Mouse (Mus musculus) thymus, adult 18-20 months (tissue): Measurements from ENCODE around the gene Krtap4-8.
"Not testable (repeated sequence)": the region's sequence is repeated elsewhere in the genome, so short reads cannot be mapped to it uniquely, and the experiment has no call there.

ENCODE experiments used
- DNase-seq, 2 experiments: peaks; one replicate each; pipeline ENCODE4 v3.0.0; 2022; ENCODE audit warnings: mixed read lengths in 2 of 2

Krtap4-8 gene

GRCm38 (mm10) chr11:99780604-99781003 lies at the start of gene Krtap4-8:
Gene Krtap4-8, minus strand, starts transcription at chr11:99780704.
- DNase-seq = no peak

DNA sequence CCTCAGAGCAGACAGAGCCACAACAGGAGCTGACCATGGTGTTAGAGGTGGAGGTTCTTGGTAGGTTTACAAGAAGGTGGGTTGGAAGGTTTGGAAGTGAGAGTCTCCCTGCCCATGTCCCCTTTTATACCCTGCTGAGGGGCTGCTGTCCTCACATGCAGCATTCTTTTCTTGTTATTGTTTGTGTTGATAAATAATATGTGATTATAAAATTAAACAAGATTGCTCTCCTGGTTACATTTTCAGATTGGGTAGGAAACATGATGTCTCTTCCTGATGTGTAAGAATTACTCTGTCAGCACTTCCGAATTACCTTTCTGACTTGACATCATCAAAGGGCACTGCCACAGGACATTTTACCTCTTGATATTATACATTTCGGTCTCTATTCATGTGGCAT lies 35.1 kb upstream of the Krtap4-8 start, which contains the start of gene Gm11564:
Gm11564 (minus strand) TSS at position 101 of the 400 bp plus-strand sequence.
- DNase-seq = not testable (repeated sequence)

GRCm38 (mm10) chr11:99809792-99810191 lies 29.3 kb upstream of the Krtap4-8 start, which contains the start of gene Krtap4-13:
Gene Krtap4-13, minus strand, starts transcription at chr11:99809892.
- DNase-seq = not testable (repeated sequence)

DNA sequence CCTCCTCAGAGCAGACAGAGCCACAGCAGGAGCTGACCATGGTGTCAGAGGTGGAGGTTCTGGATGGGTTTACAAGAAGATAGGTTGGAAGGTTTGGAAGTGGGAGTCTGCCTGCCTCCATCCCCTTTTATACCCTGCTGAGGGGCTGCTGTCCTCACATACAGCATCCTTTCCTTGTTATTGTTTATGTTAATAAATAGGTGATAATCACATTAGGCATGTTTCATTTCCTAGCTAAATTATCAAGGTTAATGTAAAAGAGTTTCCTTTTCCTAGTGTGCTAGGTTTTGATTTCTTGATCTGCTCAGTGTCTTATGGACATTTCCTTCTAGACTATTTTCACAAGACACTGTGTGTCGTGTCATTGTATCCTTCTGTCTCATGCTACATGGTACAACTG lies 23.8 kb upstream of the Krtap4-8 start, which contains the start of gene Gm11554:
Gm11554 (minus strand) TSS at position 101 of the 400 bp plus-strand sequence.
- not testable (repeated sequence) for DNase-seq

GRCm38 (mm10) chr11:99798832-99799231 lies 18.3 kb upstream of the Krtap4-8 start, which contains the start of gene Gm11569:
Gene Gm11569, minus strand, starts transcription at chr11:99798932.
- DNase-seq = not testable (repeated sequence)

DNA sequence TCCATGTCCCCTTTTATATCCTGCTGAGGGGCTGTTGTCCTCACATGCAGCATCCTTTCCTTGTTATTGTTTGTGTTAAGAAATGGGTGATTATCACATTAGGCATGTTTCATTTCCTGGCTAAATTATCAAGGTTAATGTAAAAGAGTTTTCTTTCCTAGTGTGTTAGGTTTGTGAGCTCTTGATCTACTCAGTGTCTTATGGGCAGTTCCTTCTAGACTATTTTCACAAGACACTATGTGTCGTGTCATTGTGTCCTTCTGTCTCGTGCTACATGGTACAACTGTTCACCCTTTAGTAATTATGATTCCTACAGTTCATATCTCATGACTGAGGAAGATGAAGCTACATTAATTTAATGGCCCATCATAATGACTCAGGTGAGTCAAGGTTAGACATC lies 12.9 kb upstream of the Krtap4-8 start, which contains the start of gene Gm11596:
Gm11596 (minus strand) TSS at position 101 of the 400 bp plus-strand sequence.
- no peak for DNase-seq

- DNase-seq = not testable (repeated sequence)
Measured at GRCm38 (mm10) chr11:99784900-99785299, 4.4 kb upstream of the Krtap4-8 start, which contains the start of gene Krtap4-9. Gene Krtap4-9, plus strand, starts transcription at chr11:99785200.

GRCm38 (mm10) chr11:99778401-99778800 lies 2.1 kb downstream of the Krtap4-8 start:
- DNase-seq = no peak

DNA sequence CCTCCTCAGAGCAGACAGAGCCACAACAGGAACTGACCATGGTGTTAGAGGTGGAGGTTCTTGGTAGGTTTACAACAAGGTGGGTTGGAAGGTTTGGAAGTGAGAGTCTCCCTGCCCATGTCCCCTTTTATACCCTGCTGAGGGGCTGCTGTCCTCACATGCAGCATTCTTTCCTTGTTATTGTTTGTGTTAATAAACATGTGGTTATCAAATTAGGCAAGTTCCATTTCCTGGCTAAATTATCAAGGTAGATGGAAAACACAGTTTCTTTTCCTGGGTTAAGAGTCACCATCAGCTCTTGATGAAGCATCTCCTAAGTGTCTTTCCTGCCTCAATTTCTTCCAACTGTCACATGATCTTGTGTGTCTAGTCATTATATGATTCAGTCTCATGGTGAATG lies 7.7 kb downstream of the Krtap4-8 start, which contains the start of gene Gm11595:
Gm11595 (minus strand) TSS at position 101 of the 400 bp plus-strand sequence.
- DNase-seq = not testable (repeated sequence)

DNA sequence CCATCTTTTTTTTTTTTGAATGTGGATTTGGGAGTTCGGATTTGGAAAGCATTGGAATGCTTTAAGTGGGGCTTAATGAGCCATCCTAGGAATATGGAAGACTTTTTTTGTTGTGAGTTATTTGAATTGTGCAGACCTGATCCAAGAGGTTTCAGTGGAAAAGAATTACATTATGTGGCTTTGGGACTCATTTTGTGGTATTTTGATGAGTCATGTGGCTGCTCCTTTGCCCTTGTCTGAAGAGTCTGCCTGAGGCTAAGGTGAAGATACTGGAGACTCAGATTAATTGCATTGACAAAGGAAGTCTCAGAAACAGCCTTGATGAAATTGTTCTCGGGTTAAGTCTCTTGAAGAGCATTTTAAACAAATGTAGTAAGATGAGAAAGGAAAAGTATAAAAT lies 12.1 kb downstream of the Krtap4-8 start:
- no peak for DNase-seq

DNA sequence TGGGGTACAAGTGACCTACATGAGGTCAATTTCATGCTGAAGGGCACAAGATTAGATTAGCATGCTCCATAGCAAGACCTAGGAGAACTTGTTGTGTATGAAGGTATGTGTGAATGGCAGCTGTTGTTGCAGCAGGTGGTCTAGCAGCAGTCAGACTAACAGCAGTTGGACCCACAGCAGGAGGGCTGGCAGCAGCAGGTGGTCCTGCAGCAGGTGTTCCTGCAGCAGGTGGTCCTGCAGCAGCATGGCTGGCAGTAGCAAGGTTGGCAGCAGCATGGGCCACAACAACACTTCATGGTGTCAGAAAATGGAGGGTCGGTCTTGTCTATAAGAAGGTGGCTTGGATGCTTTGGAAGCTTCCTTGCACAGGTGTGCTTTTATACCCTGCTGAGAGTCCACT lies 21.6 kb downstream of the Krtap4-8 start:
- DNase-seq = no peak

DNA sequence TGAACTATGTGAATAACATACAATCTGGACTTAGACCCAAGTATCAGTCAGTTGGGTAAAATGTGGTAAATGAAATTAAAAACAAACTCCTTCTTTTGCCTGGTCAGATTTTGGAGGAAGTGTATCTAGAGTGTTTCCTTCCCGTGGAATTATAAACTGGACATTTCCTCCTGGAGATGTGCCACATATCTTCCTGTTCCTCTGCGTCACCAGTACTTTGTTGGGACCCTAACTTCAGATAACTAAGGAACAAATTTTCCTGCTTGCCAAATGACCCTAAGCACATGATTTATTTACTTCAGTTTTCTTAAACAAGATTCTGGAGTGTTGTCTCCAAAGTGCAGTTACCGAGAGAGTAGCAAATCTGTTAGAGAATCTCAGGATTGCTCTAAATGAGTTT lies 36.5 kb downstream of the Krtap4-8 start:
- no peak for DNase-seq

GRCm38 (mm10) chr11:99734190-99734589 lies 46.3 kb downstream of the Krtap4-8 start, which contains the start of gene Gm14180:
Gene Gm14180, minus strand, starts transcription at chr11:99734290.
- no peak for DNase-seq
